Mouse (Mus musculus): ENCODE data around the gene Rbm44. TPM values are rescaled to one million over a fixed set of nuclear protein-coding genes. Genes with fewer than 3 reads are reported as not detected.

The Rbm44 gene
- polyA plus RNA-seq, 1 experiment from 2014 or later = 0.44 TPM

DNA sequence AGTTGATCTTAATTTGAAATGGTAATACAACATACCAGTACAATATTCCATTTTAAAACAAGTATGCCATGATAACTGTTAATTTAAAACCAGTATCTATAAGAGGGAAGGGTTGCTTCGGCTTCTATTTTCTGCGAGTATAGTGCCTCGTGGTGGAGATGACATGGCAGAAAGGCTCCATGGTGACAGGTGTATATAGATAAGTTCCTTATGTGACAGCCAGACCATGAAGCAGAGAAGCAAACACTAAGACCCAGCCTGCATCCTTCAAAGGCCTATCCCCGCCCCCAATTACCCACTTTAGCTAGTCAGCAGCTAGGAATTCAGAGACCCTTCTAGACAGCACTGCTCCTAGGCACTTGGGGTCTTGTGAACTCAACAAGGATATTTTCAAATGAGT lies 24.3 kb downstream of the Rbm44 start:
- Histone ChIP-seq H3K4me2 (ENCODE audit: low read depth, low read length) (no peak overlapping the region), H3K36me3 (ENCODE audit: control insufficient read depth, insufficient read depth, low read length) (no peaks in the 10 kb centered on the region), H3K27me3 (replicated peaks; ENCODE audit: control insufficient read depth, insufficient read depth, low read length) (no peaks in the 10 kb centered on the region), H3K27ac (ENCODE audit: low read length) (no peak overlapping the region), H3K4me3 (ENCODE audit: low read length) (no peak overlapping the region), H3K9me3 (ENCODE audit: control insufficient read depth, low read length) (no peaks in the 10 kb centered on the region), H3K9ac (ENCODE audit: low read depth, low read length) (no peak overlapping the region), H3K4me1 (ENCODE audit: control insufficient read depth, insufficient read depth, low read length) (no peaks in the 10 kb centered on the region)
- 86% methylated on average over 4 of the region's 4 CpGs for WGBS
- no peak for ATAC-seq

DNA sequence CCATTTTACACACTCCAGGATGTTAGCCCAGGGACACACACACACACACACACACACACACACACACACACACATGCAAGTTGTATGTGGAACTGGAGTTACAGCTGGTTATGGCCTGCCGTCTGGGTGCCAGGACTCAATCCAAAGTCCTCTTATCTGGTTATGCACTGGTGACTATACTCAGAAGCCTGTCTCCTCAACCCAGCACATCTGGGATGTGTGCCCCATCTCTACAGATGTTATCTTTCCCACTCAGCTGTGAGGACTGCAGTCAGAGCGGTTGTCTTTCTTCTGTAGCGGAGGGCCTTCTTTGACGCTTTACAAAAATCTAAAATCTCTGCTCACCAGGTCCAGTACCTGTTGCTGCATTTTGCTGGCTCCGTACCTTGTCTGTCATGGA lies 29.9 kb downstream of the Rbm44 start:
- WGBS = 91% methylated on average over 5 of the region's 5 CpGs
- Histone ChIP-seq H3K27me3 (replicated peaks; ENCODE audit: control insufficient read depth, insufficient read depth, low read length) (0 out of 2 replicates have a peak, but pooled peaks cover 5% of the 10 kb centered on the region), H3K4me3 (ENCODE audit: low read length) (no peak overlapping the region), H3K4me2 (ENCODE audit: low read depth, low read length) (no peak overlapping the region), H3K9me3 (ENCODE audit: control insufficient read depth, low read length) (no peaks in the 10 kb centered on the region), H3K36me3 (ENCODE audit: control insufficient read depth, insufficient read depth, low read length) (no peaks in the 10 kb centered on the region), H3K27ac (ENCODE audit: low read length) (no peak overlapping the region), H3K4me1 (ENCODE audit: control insufficient read depth, insufficient read depth, low read length) (peaks cover 2% of the 10 kb centered on the region), H3K9ac (ENCODE audit: low read depth, low read length) (no peak overlapping the region)
- ATAC-seq = no peak

DNA sequence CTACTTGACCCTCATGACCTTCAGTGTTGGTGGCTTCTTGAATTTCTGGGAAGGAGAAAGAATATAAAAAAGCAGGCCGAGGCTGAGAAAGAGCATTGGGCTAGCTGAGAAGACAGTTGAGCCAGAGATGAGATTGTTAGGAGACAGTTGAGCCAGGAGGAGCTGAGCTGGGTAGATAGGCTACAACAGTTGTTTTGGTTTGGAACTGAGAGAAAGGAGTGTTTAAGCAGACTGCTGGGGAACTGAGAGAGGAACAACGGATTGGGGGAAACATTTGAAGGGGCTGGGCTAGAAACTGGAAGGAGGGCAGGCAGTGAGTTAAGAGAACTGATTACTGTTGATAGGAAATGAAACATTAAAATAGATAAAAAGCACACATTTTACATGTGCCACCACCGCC lies 31.1 kb downstream of the Rbm44 start:
- no peaks in the 10 kb centered on the region for H3K9me3 ChIP-seq (ENCODE audit: control insufficient read depth, low read length)
- WGBS = 63% methylated on average over 3 of the region's 3 CpGs
- peaks cover 10% of the 10 kb centered on the region for H3K4me1 ChIP-seq (ENCODE audit: control insufficient read depth, insufficient read depth, low read length)
- H3K9ac ChIP-seq (ENCODE audit: low read depth, low read length) = no peak overlapping the region
- 0 out of 2 replicates have a peak, but pooled peaks cover 8% of the 10 kb centered on the region for H3K27me3 ChIP-seq (replicated peaks; ENCODE audit: control insufficient read depth, insufficient read depth, low read length)
- H3K4me3 ChIP-seq (ENCODE audit: low read length) = no peak overlapping the region
- no peak for ATAC-seq
- no peak overlapping the region for H3K4me2 ChIP-seq (ENCODE audit: low read depth, low read length)
- no peaks in the 10 kb centered on the region for H3K36me3 ChIP-seq (ENCODE audit: control insufficient read depth, insufficient read depth, low read length)
- H3K27ac ChIP-seq (ENCODE audit: low read length) = no peak overlapping the region

- WGBS = 82% methylated on average over 4 of the region's 4 CpGs
- ATAC-seq = no peak
- no peaks in the 10 kb centered on the region for H3K36me3 ChIP-seq (ENCODE audit: control insufficient read depth, insufficient read depth, low read length)
- H3K4me2 ChIP-seq (ENCODE audit: low read depth, low read length) = no peak overlapping the region
- H3K4me3 ChIP-seq (ENCODE audit: low read length) = no peak overlapping the region
- H3K9ac ChIP-seq (ENCODE audit: low read depth, low read length) = no peak overlapping the region
- no peaks in the 10 kb centered on the region for H3K9me3 ChIP-seq (ENCODE audit: control insufficient read depth, low read length)
- H3K27ac ChIP-seq (ENCODE audit: low read length) = no peak overlapping the region
- H3K4me1 ChIP-seq (ENCODE audit: control insufficient read depth, insufficient read depth, low read length) = peaks cover 15% of the 10 kb centered on the region
- H3K27me3 ChIP-seq (replicated peaks; ENCODE audit: control insufficient read depth, insufficient read depth, low read length) = 0 out of 2 replicates have a peak, but pooled peaks cover 8% of the 10 kb centered on the region
Measured at GRCm38 (mm10) chr1:91176871-91177270, 32.0 kb downstream of the Rbm44 start.

GRCm38 (mm10) chr1:91179086-91179485 lies 34.2 kb downstream of the Rbm44 start:
- peak; percentile 39 for ATAC-seq
- Histone ChIP-seq H3K36me3 (ENCODE audit: control insufficient read depth, insufficient read depth, low read length) (no peaks in the 10 kb centered on the region), H3K9me3 (ENCODE audit: control insufficient read depth, low read length) (no peaks in the 10 kb centered on the region), H3K4me1 (ENCODE audit: control insufficient read depth, insufficient read depth, low read length) (peaks cover 17% of the 10 kb centered on the region), H3K9ac (ENCODE audit: low read depth, low read length) (no peak overlapping the region), H3K4me2 (ENCODE audit: low read depth, low read length) (no peak overlapping the region), H3K27me3 (replicated peaks; ENCODE audit: control insufficient read depth, insufficient read depth, low read length) (0 out of 2 replicates have a peak, but pooled peaks cover 8% of the 10 kb centered on the region), H3K27ac (ENCODE audit: low read length) (no peak overlapping the region), H3K4me3 (ENCODE audit: low read length) (no peak overlapping the region)
- WGBS = 27% methylated on average over 5 of the region's 5 CpGs

DNA sequence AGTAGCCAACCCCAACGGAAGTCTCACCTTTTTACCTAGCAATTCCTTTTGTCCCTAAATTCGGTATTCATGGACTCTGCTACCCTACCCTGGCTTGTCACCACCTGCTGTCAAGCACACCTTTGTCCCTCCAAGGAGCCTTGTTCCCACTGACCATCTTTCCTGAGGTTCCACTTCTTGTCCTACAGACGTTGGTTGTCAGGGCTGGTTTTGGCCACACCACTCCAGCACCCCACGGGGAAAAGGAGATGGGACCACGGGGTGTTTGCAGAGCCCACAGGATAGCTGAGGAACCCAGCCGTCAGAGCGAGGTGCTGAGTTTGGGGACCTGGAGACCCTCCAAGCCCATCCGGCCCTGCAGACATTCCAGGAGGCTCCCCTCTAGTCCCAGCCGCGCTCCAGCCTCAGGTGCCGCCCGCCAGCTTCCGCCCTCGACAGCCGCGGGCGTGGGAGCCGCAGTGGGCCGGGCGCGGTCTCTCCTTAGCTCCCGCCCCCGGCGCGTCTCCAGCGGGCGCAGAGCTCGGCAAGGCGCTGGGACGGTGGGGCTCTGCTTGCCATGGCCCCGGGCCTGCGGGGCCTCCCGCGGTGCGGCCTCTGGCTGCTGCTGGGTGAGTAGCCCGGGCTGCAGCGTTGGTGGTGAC lies 34.8 kb downstream of the Rbm44 start, which contains the start of gene Ramp1:
Ramp1 (plus strand) TSS at position 290 of the 641 bp plus-strand sequence.
- ATAC-seq = peak; percentile 66; the same call in 1 of the 2 replicates
- Histone ChIP-seq H3K4me2 (ENCODE audit: low read depth, low read length) (peak within 1 kb of the TSS; percentile 71), H3K4me1 (ENCODE audit: control insufficient read depth, insufficient read depth, low read length) (peaks cover 17% of the 10 kb centered on the region), H3K27me3 (replicated peaks; ENCODE audit: control insufficient read depth, insufficient read depth, low read length) (0 out of 2 replicates have a peak, but pooled peaks cover 8% of the 10 kb centered on the region), H3K27ac (ENCODE audit: low read length) (no peak within 1 kb of the TSS), H3K9ac (ENCODE audit: low read depth, low read length) (peak within 1 kb of the TSS; percentile 66), H3K9me3 (ENCODE audit: control insufficient read depth, low read length) (no peaks in the 10 kb centered on the region), H3K36me3 (ENCODE audit: control insufficient read depth, insufficient read depth, low read length) (no peaks in the 10 kb centered on the region), H3K4me3 (ENCODE audit: low read length) (peak within 1 kb of the TSS; percentile 50)
- WGBS = 4% methylated on average over 35 of the region's 37 CpGs

DNA sequence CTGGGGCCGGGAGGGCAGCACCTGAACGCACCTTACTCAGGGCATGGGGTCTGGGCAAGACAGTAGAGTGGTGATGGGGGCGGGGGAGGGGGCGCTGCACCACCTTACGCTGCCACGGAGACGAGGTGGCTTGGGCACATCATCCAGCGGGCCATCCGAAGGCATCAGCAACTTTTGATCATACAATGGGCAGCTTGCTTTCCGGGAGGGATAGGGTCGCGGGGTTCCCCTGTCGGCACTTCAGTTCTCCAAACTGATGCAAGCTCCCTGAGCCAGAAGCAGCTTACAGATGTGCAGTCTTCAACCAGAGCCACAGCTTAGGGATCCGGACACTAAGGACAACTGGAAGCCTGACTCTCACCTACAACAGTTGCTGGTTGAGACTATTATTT lies 35.3 kb downstream of the Rbm44 start:
- Histone ChIP-seq H3K9me3 (ENCODE audit: control insufficient read depth, low read length) (no peaks in the 10 kb centered on the region), H3K27ac (ENCODE audit: low read length) (no peak overlapping the region), H3K36me3 (ENCODE audit: control insufficient read depth, insufficient read depth, low read length) (no peaks in the 10 kb centered on the region), H3K9ac (ENCODE audit: low read depth, low read length) (peak overlapping the region; percentile 66), H3K4me1 (ENCODE audit: control insufficient read depth, insufficient read depth, low read length) (peaks cover 17% of the 10 kb centered on the region), H3K27me3 (replicated peaks; ENCODE audit: control insufficient read depth, insufficient read depth, low read length) (0 out of 2 replicates have a peak, but pooled peaks cover 8% of the 10 kb centered on the region), H3K4me2 (ENCODE audit: low read depth, low read length) (peak overlapping the region; percentile 71), H3K4me3 (ENCODE audit: low read length) (peak overlapping the region; percentile 50)
- no peak for ATAC-seq
- WGBS = 8% methylated on average over 14 of the region's 14 CpGs

DNA sequence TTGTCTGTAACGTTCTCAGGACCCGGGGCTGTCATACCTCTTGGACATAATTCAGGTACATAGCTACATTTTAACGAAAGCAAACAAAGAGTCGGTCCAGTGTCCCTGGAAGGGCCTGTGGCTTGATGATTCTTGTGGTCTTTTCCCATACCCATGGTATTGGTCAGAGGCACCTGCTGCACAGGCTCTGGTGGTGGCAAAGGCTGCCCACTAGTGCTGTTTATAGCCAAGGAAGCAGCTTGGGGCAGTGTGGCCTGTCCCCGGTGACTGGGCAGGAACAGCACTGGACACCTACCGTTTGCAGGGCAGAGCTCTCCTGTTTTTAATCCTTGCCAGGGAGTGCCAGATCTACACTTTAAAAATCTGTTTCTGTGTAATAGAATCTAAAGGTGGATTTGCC lies 35.8 kb downstream of the Rbm44 start:
- Histone ChIP-seq H3K9ac (ENCODE audit: low read depth, low read length) (no peak overlapping the region), H3K4me3 (ENCODE audit: low read length) (peak overlapping the region; percentile 50), H3K27me3 (replicated peaks; ENCODE audit: control insufficient read depth, insufficient read depth, low read length) (0 out of 2 replicates have a peak, but pooled peaks cover 8% of the 10 kb centered on the region), H3K27ac (ENCODE audit: low read length) (no peak overlapping the region), H3K9me3 (ENCODE audit: control insufficient read depth, low read length) (no peaks in the 10 kb centered on the region), H3K36me3 (ENCODE audit: control insufficient read depth, insufficient read depth, low read length) (no peaks in the 10 kb centered on the region), H3K4me1 (ENCODE audit: control insufficient read depth, insufficient read depth, low read length) (peaks cover 17% of the 10 kb centered on the region), H3K4me2 (ENCODE audit: low read depth, low read length) (peak overlapping the region; percentile 71)
- no peak for ATAC-seq
- 45% methylated on average over 6 of the region's 6 CpGs for WGBS

GRCm38 (mm10) chr1:91181261-91181660 lies 36.4 kb downstream of the Rbm44 start:
- H3K4me3 ChIP-seq (ENCODE audit: low read length) = no peak overlapping the region; the same call in 1 of the 2 replicates
- H3K36me3 ChIP-seq (ENCODE audit: control insufficient read depth, insufficient read depth, low read length) = no peaks in the 10 kb centered on the region
- no peaks in the 10 kb centered on the region for H3K9me3 ChIP-seq (ENCODE audit: control insufficient read depth, low read length)
- WGBS = 17% methylated on average over 5 of the region's 5 CpGs
- H3K27ac ChIP-seq (ENCODE audit: low read length) = 0 out of 2 replicates have a peak overlapping the region, but pooled peaks have one; percentile 38
- peaks cover 17% of the 10 kb centered on the region for H3K4me1 ChIP-seq (ENCODE audit: control insufficient read depth, insufficient read depth, low read length)
- H3K9ac ChIP-seq (ENCODE audit: low read depth, low read length) = no peak overlapping the region
- ATAC-seq = peak; percentile 59
- peak overlapping the region; percentile 21; the same call in 1 of the 2 replicates for H3K4me2 ChIP-seq (ENCODE audit: low read depth, low read length)
- H3K27me3 ChIP-seq (replicated peaks; ENCODE audit: control insufficient read depth, insufficient read depth, low read length) = 0 out of 2 replicates have a peak, but pooled peaks cover 8% of the 10 kb centered on the region
